Mouse (Mus musculus) left cerebral cortex, adult 18-20 months (tissue): ENCODE measurements around the gene Wnt2b. TPM values are rescaled to one million over a fixed set of nuclear protein-coding genes. Genes with fewer than 3 reads are reported as not detected.

Experiments used
- DNase-seq, 2 experiments: peaks; one replicate each; pipeline ENCODE4 v3.0.0; 2021 to 2022; ENCODE audit warnings: low spot score in 2 of 2, mixed read lengths in 1 of 2
- total RNA-seq, 2 experiments: library from RNA; stranded (reverse); gene quantifications; 2 replicates each; pipeline ENCODE4 v1.2.3; 2021

Wnt2b gene
- total RNA-seq, 2 experiments from 2014 or later: 2.4 to 3.2 TPM

- DNase-seq: no peak
Observed at GRCm38 (mm10) chr3:104965070-104965855, 3.5 kb upstream of the Wnt2b start.

- DNase-seq: no peak
Observed at GRCm38 (mm10) chr3:104963331-104964276, 1.9 kb upstream of the Wnt2b start.

- no peak for DNase-seq
Observed at GRCm38 (mm10) chr3:104962866-104963265, 1.1 kb upstream of the Wnt2b start.

GRCm38 (mm10) chr3:104962141-104962611 is 455 bp upstream of the Wnt2b start:
- DNase-seq: no peak

GRCm38 (mm10) chr3:104960026-104961000 is 1.4 kb downstream of the Wnt2b start:
- no peak for DNase-seq

GRCm38 (mm10) chr3:104956131-104956581 is 5.6 kb downstream of the Wnt2b start:
- DNase-seq: no peak

- DNase-seq: no peak
Observed at GRCm38 (mm10) chr3:104954551-104954950, 7.2 kb downstream of the Wnt2b start.

GRCm38 (mm10) chr3:104954137-104954536 is 7.6 kb downstream of the Wnt2b start:
- no peak for DNase-seq

- DNase-seq: no peak
Observed at GRCm38 (mm10) chr3:104952891-104953670, 8.6 kb downstream of the Wnt2b start.

GRCm38 (mm10) chr3:104950926-104951325 is 10.8 kb downstream of the Wnt2b start:
- DNase-seq: no peak

- no peak for DNase-seq
Observed at GRCm38 (mm10) chr3:104944894-104945293, 16.8 kb downstream of the Wnt2b start.

- no peak for DNase-seq
Observed at GRCm38 (mm10) chr3:104943333-104943732, 18.4 kb downstream of the Wnt2b start.

- DNase-seq: no peak
Observed at GRCm38 (mm10) chr3:104942682-104943081, 19.0 kb downstream of the Wnt2b start.

- no peak for DNase-seq
Observed at GRCm38 (mm10) chr3:104940691-104941090, 21.0 kb downstream of the Wnt2b start.

GRCm38 (mm10) chr3:104938327-104938726 is 23.4 kb downstream of the Wnt2b start:
- DNase-seq: no peak

GRCm38 (mm10) chr3:104937728-104938305 is 23.9 kb downstream of the Wnt2b start:
- DNase-seq: no peak

GRCm38 (mm10) chr3:104929385-104929784 is 32.3 kb downstream of the Wnt2b start:
- no peak for DNase-seq

- DNase-seq: no peak
Observed at GRCm38 (mm10) chr3:104914986-104915385, 46.7 kb downstream of the Wnt2b start.

GRCm38 (mm10) chr3:104909195-104909594 is 52.5 kb downstream of the Wnt2b start:
- no peak for DNase-seq
